Mouse (Mus musculus) kidney, adult 2 months (tissue): Measurements from ENCODE around the gene Adgrl1.

ENCODE experiments used
- CTCF ChIP-seq: fragments of 200-500 bp; conservative IDR thresholded peaks from 2 replicates; pipeline ENCODE4 v1.5.1; 2011; ENCODE audit warnings: low read depth, mild to moderate bottlenecking, control low read depth, low read length, moderate library complexity, mixed read lengths; ENCODE audit not compliant: insufficient read depth, insufficient read length
- POLR2A ChIP-seq: fragments of 200-500 bp; IDR thresholded peaks from one replicate; pipeline ENCODE4 v1.6.1; 2011; ENCODE audit warnings: low read depth, low read length, control low read depth

DNA sequence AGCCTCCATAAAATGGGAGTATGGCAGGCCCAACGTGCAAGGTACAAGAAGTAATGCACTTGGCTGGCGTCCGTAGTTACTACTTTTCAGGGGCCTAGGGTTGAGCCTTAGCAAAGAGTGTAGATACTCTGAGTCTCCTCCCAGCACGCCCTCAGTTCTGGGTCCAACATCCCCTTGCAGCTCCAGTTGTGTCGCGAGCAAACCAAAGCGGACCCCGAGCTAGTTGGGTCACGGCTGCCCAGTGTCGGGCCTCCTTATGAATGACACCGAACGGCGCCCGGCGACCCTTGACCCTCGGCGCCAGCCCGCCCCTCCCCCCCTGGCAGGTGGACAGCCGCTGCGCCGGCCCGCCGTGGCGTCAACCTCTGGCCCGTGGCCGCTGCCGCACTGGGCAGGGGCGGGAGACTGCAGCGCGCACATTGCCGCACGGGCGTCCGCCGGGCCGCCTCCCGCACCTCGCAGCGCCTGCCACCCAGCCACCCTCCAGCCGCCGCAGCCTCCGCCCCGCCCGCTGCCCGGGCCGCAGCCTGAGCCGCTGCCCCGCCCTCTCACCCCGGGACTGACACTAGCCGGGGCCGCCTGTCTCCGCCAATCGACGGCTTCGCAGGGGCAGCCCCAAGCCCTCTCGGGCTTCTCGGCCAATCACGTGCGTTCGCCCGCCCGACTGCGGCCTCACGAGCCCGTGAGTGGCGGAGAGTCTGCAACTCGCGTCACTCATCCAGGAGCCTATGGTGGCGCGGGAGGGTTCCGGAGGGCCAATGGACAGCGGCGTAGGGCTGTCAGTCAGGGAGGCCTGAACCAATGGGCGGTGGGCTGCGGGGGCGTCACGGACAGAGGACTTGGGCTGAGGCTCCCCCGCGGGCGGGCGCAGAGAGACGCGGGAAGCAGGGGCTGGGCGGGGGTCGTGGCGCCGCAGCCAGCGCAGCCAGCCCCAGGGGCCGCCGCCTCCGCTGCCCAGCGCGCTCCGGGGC is 72.5 kb downstream of the Adgrl1 start, which contains the start of gene Prkaca:
- peak; percentile 20 for TF ChIP-seq POLR2A
- TF ChIP-seq CTCF, result no peak
